Mouse (Mus musculus) small intestine, adult 2 months (tissue): ENCODE measurements around the gene Inava. TPM values are rescaled to one million over a fixed set of nuclear protein-coding genes. Genes with fewer than 3 reads are reported as not detected.
A peak's percentile ranks its signal among the peaks of the same experiment; 100 is the strongest.

ENCODE experiments used
- H3K27ac ChIP-seq: fragments of 200-500 bp; 2 replicates; pipeline ENCODE4 v1.5.1; 2012; ENCODE audit warnings: low read depth, low read length, control low read depth, inconsistent platforms; ENCODE audit not compliant: insufficient read depth
- H3K27me3 ChIP-seq: fragments of 200-500 bp; 2 replicates; pipeline ENCODE4 v1.6.1; 2012; ENCODE audit warnings: mild to moderate bottlenecking, moderate library complexity, low read length, inconsistent platforms; ENCODE audit not compliant: control insufficient read depth, insufficient read depth
- H3K36me3 ChIP-seq: fragments of 200-500 bp; 2 replicates; pipeline ENCODE4 v1.6.1; 2012; ENCODE audit warnings: mild to moderate bottlenecking, low read length, control low read depth, inconsistent platforms; ENCODE audit not compliant: control insufficient read depth, insufficient read depth
- H3K4me1 ChIP-seq: fragments of 200-500 bp; 2 replicates; pipeline ENCODE4 v1.6.1; 2012; ENCODE audit warnings: low read length, inconsistent platforms, mixed read lengths; ENCODE audit not compliant: control insufficient read depth, insufficient read depth, insufficient read length
- H3K4me3 ChIP-seq: fragments of 200-500 bp; 2 replicates; pipeline ENCODE4 v1.5.1; 2012; ENCODE audit warnings: low read depth, mild to moderate bottlenecking, control low read depth, inconsistent platforms, low read length, moderate library complexity
- CTCF ChIP-seq: fragments of 200-500 bp; IDR thresholded peaks from 2 replicates; pipeline ENCODE4 v1.5.1; 2012; ENCODE audit warnings: low read depth, mild to moderate bottlenecking, control low read depth, inconsistent platforms, low read length, moderate library complexity, mixed read lengths; ENCODE audit not compliant: insufficient replicate concordance, insufficient read length; ENCODE audit errors: extremely low read depth
- POLR2A ChIP-seq: fragments of 200-500 bp; IDR thresholded peaks from 2 replicates; pipeline ENCODE4 v1.6.1; 2012; ENCODE audit warnings: low read depth, mild to moderate bottlenecking, control low read depth, inconsistent platforms, low read length, moderate library complexity
- WGBS: fragments of 180-500 bp; shearing (Covaris S2); methylation state at CpG from one replicate; pipeline ENCODE4 v1.1.7; 2018; 5-methylcytosine and 5-hydroxymethylcytosine counted together
- polyA plus RNA-seq: library from polyadenylated mRNA; depleted of rRNA; stranded (reverse); fragments of >200 nt; gene quantifications from 2 replicates; pipeline ENCODE4 v1.2.3, GENCODE M21; 2012

Gene Inava
- polyA plus RNA-seq, 1 experiment: 55.9 TPM

DNA sequence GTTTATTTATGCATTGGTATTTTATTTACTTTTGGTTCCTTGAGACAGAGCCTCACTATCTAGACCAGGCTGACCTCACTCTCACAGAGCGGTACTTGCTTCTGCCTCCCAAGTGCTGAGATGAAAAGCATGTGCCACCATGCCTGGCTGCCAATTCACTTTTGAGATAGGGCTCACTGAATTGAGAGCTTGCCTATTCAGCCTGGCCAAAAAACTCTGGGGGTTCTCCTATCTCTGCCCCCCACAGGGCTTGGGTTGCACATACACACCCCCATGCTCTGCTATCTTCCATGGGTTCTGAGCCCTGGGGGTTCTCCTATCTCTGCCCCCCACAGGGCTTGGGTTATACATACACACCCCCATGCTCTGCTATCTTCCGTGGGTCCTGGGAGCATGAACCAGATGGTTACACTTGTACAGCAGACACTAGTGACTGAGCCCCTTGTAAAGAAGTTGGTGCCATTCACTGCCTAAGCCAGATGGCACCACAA lies 54.5 kb downstream of the Inava start:
- Histone ChIP-seq H3K36me3 (peaks cover 14% of the 10 kb centered on the region), H3K4me1 (peaks cover 24% of the 10 kb centered on the region), H3K27me3 (no peaks in the 10 kb centered on the region), H3K4me3 (no peak overlapping the region), H3K27ac (no peak overlapping the region)
- TF ChIP-seq POLR2A (no peak), CTCF (no peak)
- WGBS: 92% methylated on average over 2 of the region's 2 CpGs

DNA sequence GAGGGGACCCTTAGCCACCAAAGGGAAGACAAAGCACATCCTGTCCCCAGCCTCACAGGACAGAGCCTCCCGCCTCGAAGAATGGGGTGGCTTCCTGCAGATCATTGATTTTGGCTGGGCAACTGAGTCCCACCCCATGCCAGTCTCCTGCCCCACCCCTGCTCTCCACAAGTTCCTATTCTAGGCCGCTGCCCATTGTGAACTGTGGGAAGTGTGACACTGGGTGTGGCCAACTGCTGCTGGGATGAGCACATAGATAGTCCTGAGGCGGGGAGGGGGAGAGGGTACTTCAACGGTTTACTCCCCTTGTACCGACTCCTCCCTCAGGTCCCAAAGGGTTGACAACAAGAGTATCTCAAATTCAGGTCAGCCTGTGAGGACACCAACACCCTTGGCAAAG lies 55.3 kb downstream of the Inava start:
- Histone ChIP-seq H3K27ac (no peak overlapping the region), H3K36me3 (peaks cover 12% of the 10 kb centered on the region), H3K4me3 (no peak overlapping the region), H3K27me3 (no peaks in the 10 kb centered on the region), H3K4me1 (peaks cover 25% of the 10 kb centered on the region)
- TF ChIP-seq POLR2A: no peak
- no peak for TF ChIP-seq CTCF
- WGBS: 49% methylated on average over 6 of the region's 6 CpGs

- Histone ChIP-seq H3K4me3 (no peak overlapping the region), H3K4me1 (peaks cover 35% of the 10 kb centered on the region), H3K36me3 (peaks cover 17% of the 10 kb centered on the region), H3K27me3 (no peaks in the 10 kb centered on the region), H3K27ac (peak overlapping the region; percentile 6; the same call in 1 of the 2 replicates)
- 32% methylated on average over 2 of the region's 2 CpGs for WGBS
- TF ChIP-seq CTCF: no peak
- no peak for TF ChIP-seq POLR2A
Observed at GRCm38 (mm10) chr1:136177085-136177484, 57.0 kb downstream of the Inava start.

DNA sequence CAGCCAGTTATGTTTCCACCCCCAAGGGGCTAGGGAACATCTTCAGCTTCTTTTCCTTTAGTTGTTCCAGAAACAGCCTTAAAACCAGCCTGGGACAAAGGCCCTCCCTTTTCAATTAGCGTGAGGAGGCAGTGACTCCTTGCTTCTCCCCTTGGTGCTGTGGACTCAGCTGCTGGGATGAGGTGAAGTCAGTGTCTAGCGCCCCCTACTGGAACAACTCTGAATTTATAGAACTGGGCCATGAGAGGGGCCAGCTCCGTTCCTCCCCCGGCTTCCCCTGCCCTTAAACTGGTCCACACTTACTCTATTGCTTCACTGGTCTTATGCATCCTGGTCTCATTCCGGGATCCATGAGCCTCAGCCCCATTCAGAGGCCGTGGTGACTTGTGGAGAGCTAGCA lies 58.9 kb downstream of the Inava start:
- Histone ChIP-seq H3K36me3 (peaks cover 24% of the 10 kb centered on the region), H3K27ac (peak overlapping the region; percentile 43), H3K27me3 (no peaks in the 10 kb centered on the region), H3K4me3 (peak overlapping the region; percentile 48), H3K4me1 (peaks cover 37% of the 10 kb centered on the region)
- TF ChIP-seq CTCF (peak; percentile 90; the same call in 1 of the 2 replicates), POLR2A (no peak)
- 34% methylated on average over 6 of the region's 6 CpGs for WGBS

DNA sequence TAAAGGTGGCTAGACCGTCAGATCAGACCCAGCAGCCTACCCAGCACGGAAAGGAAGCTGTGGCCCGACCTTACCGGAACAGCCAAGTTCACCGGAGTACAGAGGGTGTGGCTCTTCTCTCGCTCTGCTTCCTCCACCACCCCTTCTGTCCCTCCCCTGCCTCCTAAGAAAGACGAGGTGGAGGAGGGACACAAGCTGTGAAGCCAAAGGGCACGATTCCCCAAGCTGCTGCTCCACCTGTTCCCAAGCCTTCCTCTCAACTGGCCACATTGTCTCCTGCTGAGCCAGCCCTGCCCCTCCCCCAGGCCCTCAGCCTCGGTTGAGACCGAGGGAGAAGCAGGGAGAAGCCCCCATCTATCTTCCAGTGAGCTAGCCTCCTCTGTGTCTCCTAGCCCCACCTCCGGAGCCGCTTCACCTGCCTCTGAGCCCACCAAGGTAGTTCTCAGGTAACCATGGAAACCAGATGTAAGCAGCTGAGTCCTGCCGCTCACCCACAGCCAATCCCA lies 59.9 kb downstream of the Inava start:
- WGBS: 16% methylated on average over 13 of the region's 13 CpGs
- peaks cover 27% of the 10 kb centered on the region for H3K36me3 ChIP-seq
- peaks cover 37% of the 10 kb centered on the region for H3K4me1 ChIP-seq
- peak overlapping the region; percentile 87 for H3K27ac ChIP-seq
- H3K4me3 ChIP-seq: peak overlapping the region; percentile 52
- H3K27me3 ChIP-seq: no peaks in the 10 kb centered on the region
- TF ChIP-seq CTCF (no peak), POLR2A (no peak; the same call in 1 of the 2 replicates)

- no peak overlapping the region for H3K4me3 ChIP-seq
- H3K4me1 ChIP-seq: peaks cover 36% of the 10 kb centered on the region
- H3K36me3 ChIP-seq: peaks cover 25% of the 10 kb centered on the region
- H3K27ac ChIP-seq: peak overlapping the region; percentile 80
- TF ChIP-seq POLR2A (no peak), CTCF (no peak)
- no peaks in the 10 kb centered on the region for H3K27me3 ChIP-seq
- 46% methylated on average over 12 of the region's 12 CpGs for WGBS
Observed at GRCm38 (mm10) chr1:136172696-136173095, 61.4 kb downstream of the Inava start.

- Histone ChIP-seq H3K4me1 (peaks cover 22% of the 10 kb centered on the region), H3K36me3 (peaks cover 22% of the 10 kb centered on the region), H3K27me3 (no peaks in the 10 kb centered on the region), H3K4me3 (no peak overlapping the region), H3K27ac (no peak overlapping the region)
- TF ChIP-seq POLR2A (no peak), CTCF (peak; percentile 85; the same call in 1 of the 2 replicates)
- 13% methylated on average over 5 of the region's 5 CpGs for WGBS
Observed at GRCm38 (mm10) chr1:136170109-136170508, 64.0 kb downstream of the Inava start.
